Mouse (Mus musculus) stomach, embryonic 14.5 days (tissue): ENCODE data around the gene Atp5mpl. TPM values are rescaled to one million over a fixed set of nuclear protein-coding genes. Genes with fewer than 3 reads are reported as not detected.
"Not testable (repeated sequence)": the region's sequence is repeated elsewhere in the genome, so short reads cannot be mapped to it uniquely, and the experiment has no call there.

Source experiments
- ATAC-seq: fragments of 200-750 bp; cut with Nextera tagmentation; 2 replicates; pipeline ENCODE4 v1.8.0; 2017; ENCODE audit warnings: low read depth, moderate TSS enrichment; ENCODE audit not compliant: insufficient number of reproducible peaks, insufficient read depth, low FRiP score
- H3K27ac ChIP-seq: fragments of 300-500 bp; sonication (generic); 2 replicates; pipeline ENCODE4 v1.5.1; 2014; ENCODE audit warnings: mild to moderate bottlenecking, low read length, moderate library complexity, mixed read lengths
- H3K27me3 ChIP-seq: fragments of 300-500 bp; sonication (generic); 2 replicates; pipeline ENCODE4 v1.6.1; 2014; ENCODE audit warnings: low read length, control low read depth, mixed read lengths; ENCODE audit not compliant: control insufficient read depth, insufficient read depth
- H3K36me3 ChIP-seq: fragments of 300-500 bp; sonication (generic); 2 replicates; pipeline ENCODE4 v1.6.1; 2014; ENCODE audit warnings: mild to moderate bottlenecking, control low read depth, low read length, moderate library complexity, mixed read lengths; ENCODE audit not compliant: control insufficient read depth, insufficient read depth
- H3K4me1 ChIP-seq: fragments of 300-500 bp; sonication (generic); 2 replicates; pipeline ENCODE4 v1.6.1; 2014; ENCODE audit warnings: low read length, control low read depth, mixed read lengths; ENCODE audit not compliant: control insufficient read depth, insufficient read depth
- H3K4me2 ChIP-seq: fragments of 300-500 bp; sonication (generic); replicated peaks from 2 replicates; pipeline ENCODE4 v1.6.1; 2014; ENCODE audit warnings: low read depth, low read length, control low read depth
- H3K4me3 ChIP-seq: fragments of 300-500 bp; sonication (generic); 2 replicates; pipeline ENCODE4 v1.5.1; 2014; ENCODE audit warnings: low read depth, low read length, control low read depth
- H3K9ac ChIP-seq: fragments of 300-500 bp; sonication (generic); replicated peaks from 2 replicates; pipeline ENCODE4 v1.6.1; 2014; ENCODE audit warnings: low read depth, mild to moderate bottlenecking, control low read depth, low read length, moderate library complexity, mixed read lengths
- H3K9me3 ChIP-seq: fragments of 300-500 bp; sonication (generic); 2 replicates; pipeline ENCODE4 v1.6.1; 2016; ENCODE audit warnings: low read depth, low read length, control low read depth; ENCODE audit not compliant: control insufficient read depth
- WGBS: fragments of 180-500 bp; shearing (Covaris S2); extraction: QIAGEN DNeasy Blood & Tissue Kit; methylation state at CpG from one replicate; pipeline ENCODE4 v1.1.7; 2014; 5-methylcytosine and 5-hydroxymethylcytosine counted together
- polyA plus RNA-seq: library from polyadenylated mRNA; unstranded; fragments of >200 nt; fragmentation: Nextera tagmentation; extraction: Ambion mirVana; gene quantifications from 2 replicates; pipeline ENCODE4 v1.2.1, GENCODE M21; 2014

Atp5mpl gene
- polyA plus RNA-seq, 1 experiment from 2014 or later: 750 TPM

GRCm38 (mm10) chr12:111945115-111945514 lies 21.7 kb downstream of the Atp5mpl start:
- Histone ChIP-seq H3K9me3 (no peaks in the 10 kb centered on the region), H3K27me3 (no peaks in the 10 kb centered on the region), H3K4me2 (no peak overlapping the region), H3K27ac (peak overlapping the region; percentile 78), H3K4me1 (peaks cover 18% of the 10 kb centered on the region; the same call in 1 of the 2 replicates), H3K36me3 (no peaks in the 10 kb centered on the region), H3K4me3 (no peak overlapping the region), H3K9ac (no peak overlapping the region; the same call in 1 of the 2 replicates)
- 30% methylated on average over 8 of the region's 8 CpGs for WGBS
- no peak for ATAC-seq

GRCm38 (mm10) chr12:111944065-111944987 lies 22.5 kb downstream of the Atp5mpl start:
- not testable (repeated sequence) for H3K36me3 ChIP-seq, H3K27me3 ChIP-seq, H3K9me3 ChIP-seq, H3K4me3 ChIP-seq, H3K4me2 ChIP-seq, H3K9ac ChIP-seq
- peak; percentile 68 for ATAC-seq
- H3K4me1 ChIP-seq: peaks cover 21% of the 10 kb centered on the region; the same call in 1 of the 2 replicates
- 58% methylated on average over 13 of the region's 20 CpGs for WGBS
- H3K27ac ChIP-seq: peak overlapping the region; percentile 78; the same call in 1 of the 2 replicates

- peak overlapping the region; percentile 14; the same call in 1 of the 2 replicates for H3K9ac ChIP-seq
- H3K4me2 ChIP-seq: 0 out of 2 replicates have a peak overlapping the region, but pooled peaks have one; percentile 14
- H3K27ac ChIP-seq: peak overlapping the region; percentile 71; the same call in 1 of the 2 replicates
- H3K9me3 ChIP-seq: no peaks in the 10 kb centered on the region
- H3K4me3 ChIP-seq: no peak overlapping the region
- no peak for ATAC-seq
- WGBS: 66% methylated on average over 10 of the region's 10 CpGs
- H3K36me3 ChIP-seq: no peaks in the 10 kb centered on the region
- no peaks in the 10 kb centered on the region for H3K27me3 ChIP-seq
- H3K4me1 ChIP-seq: peaks cover 29% of the 10 kb centered on the region
Observed at GRCm38 (mm10) chr12:111943421-111944064, 23.2 kb downstream of the Atp5mpl start.

- no peaks in the 10 kb centered on the region for H3K27me3 ChIP-seq
- peaks cover 45% of the 10 kb centered on the region for H3K4me1 ChIP-seq
- H3K4me3 ChIP-seq: no peak overlapping the region
- no peak overlapping the region for H3K9ac ChIP-seq
- peak overlapping the region; percentile 96 for H3K27ac ChIP-seq
- no peaks in the 10 kb centered on the region for H3K36me3 ChIP-seq
- peak; percentile 4; the same call in 1 of the 2 replicates for ATAC-seq
- H3K9me3 ChIP-seq: no peaks in the 10 kb centered on the region
- 32% methylated on average over 1 of the region's 1 CpGs for WGBS
- no peak overlapping the region for H3K4me2 ChIP-seq
Observed at GRCm38 (mm10) chr12:111938623-111939177, 28.1 kb downstream of the Atp5mpl start.

- peaks cover 50% of the 10 kb centered on the region for H3K4me1 ChIP-seq
- WGBS: 28% methylated on average over 24 of the region's 24 CpGs
Observed at GRCm38 (mm10) chr12:111936706-111937550, 29.8 kb downstream of the Atp5mpl start.

GRCm38 (mm10) chr12:111933971-111934370 lies 32.8 kb downstream of the Atp5mpl start:
- peak overlapping the region; percentile 58 for H3K27ac ChIP-seq
- no peaks in the 10 kb centered on the region for H3K27me3 ChIP-seq
- 0 out of 2 replicates have a peak overlapping the region, but pooled peaks have one; percentile 7 for H3K4me2 ChIP-seq
- peaks cover 43% of the 10 kb centered on the region for H3K4me1 ChIP-seq
- H3K36me3 ChIP-seq: no peaks in the 10 kb centered on the region
- no peaks in the 10 kb centered on the region for H3K9me3 ChIP-seq
- H3K4me3 ChIP-seq: no peak overlapping the region
- ATAC-seq: no peak
- no peak overlapping the region for H3K9ac ChIP-seq
- 57% methylated on average over 2 of the region's 2 CpGs for WGBS

More at GRCm38 (mm10) chr12:111936706-111937550, 29.8 kb downstream of the Atp5mpl start:
- Histone ChIP-seq H3K4me2 (0 out of 2 replicates have a peak overlapping the region, but pooled peaks have one; percentile 6), H3K27me3 (no peaks in the 10 kb centered on the region), H3K9ac (no peak overlapping the region), H3K36me3 (no peaks in the 10 kb centered on the region), H3K9me3 (no peaks in the 10 kb centered on the region), H3K4me3 (no peak overlapping the region), H3K27ac (peak overlapping the region; percentile 96)
- ATAC-seq: peak; percentile 89

- WGBS: 58% methylated on average over 11 of the region's 11 CpGs
- no peak for ATAC-seq
- no peaks in the 10 kb centered on the region for H3K9me3 ChIP-seq
- peak overlapping the region; percentile 66; the same call in 1 of the 2 replicates for H3K27ac ChIP-seq
- 0 out of 2 replicates have a peak overlapping the region, but pooled peaks have one; percentile 7 for H3K4me2 ChIP-seq
- H3K4me3 ChIP-seq: no peak overlapping the region
- no peaks in the 10 kb centered on the region for H3K27me3 ChIP-seq
- peaks cover 35% of the 10 kb centered on the region for H3K4me1 ChIP-seq
- no peak overlapping the region for H3K9ac ChIP-seq
- no peaks in the 10 kb centered on the region for H3K36me3 ChIP-seq
Observed at GRCm38 (mm10) chr12:111933032-111933704, 33.6 kb downstream of the Atp5mpl start.
